Mouse (Mus musculus) cerebellum, postnatal 36 days (tissue): ENCODE data around the gene Dennd1b.

Source experiments
- DNase-seq, 2 experiments: peaks; one replicate each; pipeline ENCODE4 v3.0.0; 2021 to 2022; ENCODE audit warnings: mixed read lengths in 2 of 2

The Dennd1b gene

DNA sequence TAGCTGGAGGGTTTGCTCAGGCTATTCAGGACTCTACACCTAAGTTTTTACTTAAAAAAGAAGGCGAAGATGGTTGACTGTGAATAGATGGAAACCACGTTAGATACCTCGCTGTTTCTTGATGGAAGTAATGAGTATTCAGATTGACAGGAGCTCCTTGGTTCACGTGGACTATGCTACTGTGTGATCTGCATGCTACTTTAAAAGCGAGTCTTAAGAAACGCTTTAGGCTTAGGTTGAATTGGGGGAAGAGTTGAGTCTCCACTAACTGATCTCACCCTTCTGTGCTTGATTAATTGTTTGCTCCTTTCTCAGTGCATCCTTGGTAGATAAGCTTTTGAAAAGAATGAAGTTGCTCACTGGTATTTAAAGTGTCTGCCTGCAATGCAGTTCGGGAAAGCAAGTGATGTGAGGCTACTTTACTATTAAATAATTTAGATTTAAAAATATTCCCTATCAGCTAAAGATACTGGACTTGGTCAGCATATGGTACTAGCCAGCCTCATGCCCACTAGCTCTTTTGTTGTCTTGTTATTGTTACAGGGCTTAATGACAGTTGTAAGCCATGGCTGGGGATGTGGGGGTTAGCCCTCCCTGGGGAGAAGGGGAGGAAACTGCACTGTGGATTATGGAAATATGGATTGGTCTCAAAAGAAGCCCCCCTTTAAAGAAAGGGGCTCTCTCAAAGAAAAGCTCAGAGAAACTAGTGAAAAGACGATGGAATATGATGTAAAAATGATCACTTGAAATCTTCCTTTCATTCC lies 62.8 kb downstream of the Dennd1b start:
- no peak for DNase-seq

DNA sequence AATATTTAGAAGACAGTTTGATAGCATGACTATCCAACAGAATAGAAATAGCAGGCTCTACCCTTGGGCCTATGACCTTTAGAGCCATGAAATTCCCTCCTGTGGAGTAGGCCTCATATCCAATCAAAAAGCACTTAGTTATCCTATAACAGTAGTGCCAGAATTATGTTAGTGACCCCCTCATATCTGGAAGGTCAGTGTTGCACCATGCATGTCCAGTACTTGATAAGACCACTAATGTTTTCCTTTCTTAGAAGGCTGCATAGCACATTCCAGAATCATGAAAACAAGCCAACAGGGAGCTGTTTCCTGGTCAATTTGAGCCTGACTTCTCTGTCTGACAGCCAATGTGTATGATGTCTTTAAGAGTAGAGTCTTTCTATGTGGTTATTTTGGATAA lies 66.3 kb downstream of the Dennd1b start:
- no peak for DNase-seq

DNA sequence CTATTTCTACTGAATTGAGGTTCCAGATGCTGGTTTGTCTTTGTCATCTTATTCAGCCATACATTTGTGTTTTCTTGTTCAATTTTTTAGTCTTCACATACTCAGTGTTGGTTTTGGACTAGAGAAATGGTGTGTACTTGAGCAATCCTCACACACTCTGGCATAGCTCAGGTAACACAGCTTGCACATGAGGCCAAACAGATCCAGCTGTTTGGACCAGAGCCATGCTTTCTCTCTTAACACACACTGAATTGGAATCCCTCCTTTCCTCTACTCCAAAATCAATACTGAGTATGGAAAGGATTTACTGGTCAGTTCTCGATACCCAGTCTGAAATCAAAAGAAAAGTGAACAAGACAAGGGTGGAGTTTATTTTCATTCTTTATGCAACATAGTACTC lies 69.2 kb downstream of the Dennd1b start:
- DNase-seq = no peak

DNA sequence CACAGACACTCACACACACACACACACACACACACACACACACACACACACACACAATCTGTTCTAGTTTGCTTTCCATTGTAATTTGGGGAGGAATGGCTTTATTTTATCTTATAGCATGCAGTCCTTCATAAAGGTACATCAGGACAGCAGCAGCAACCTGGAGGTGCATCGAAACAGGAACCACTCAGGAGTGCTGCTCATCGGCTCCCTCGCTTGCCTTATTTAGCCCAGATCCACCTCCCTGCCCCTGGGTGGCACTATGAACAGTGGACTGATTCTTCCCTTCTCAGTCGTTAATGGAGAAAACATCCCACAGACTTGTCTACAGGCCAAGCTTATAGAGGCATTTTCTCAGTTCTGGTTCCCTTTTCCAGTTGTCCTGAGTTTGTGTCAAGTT lies 71.9 kb downstream of the Dennd1b start:
- DNase-seq = no peak

DNA sequence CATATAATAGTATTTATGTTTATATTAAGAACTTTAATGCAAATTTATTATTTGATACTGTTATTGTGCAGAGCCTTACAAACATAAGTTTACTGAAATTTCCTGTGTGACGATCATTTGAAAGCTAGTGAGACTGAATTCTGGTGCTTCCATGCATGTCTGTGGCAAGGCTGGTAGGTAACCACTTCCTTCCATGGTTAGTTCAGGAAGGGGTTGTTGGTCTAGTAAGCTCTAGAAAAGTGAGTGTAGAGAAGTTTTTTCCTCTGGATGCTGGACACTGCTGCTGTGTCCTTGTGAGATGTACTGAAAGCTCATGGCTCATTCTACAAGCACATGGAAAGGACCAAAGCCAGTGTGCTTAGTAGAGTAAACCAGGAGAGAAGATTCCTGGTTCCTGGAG lies 73.1 kb downstream of the Dennd1b start:
- DNase-seq = no peak

DNA sequence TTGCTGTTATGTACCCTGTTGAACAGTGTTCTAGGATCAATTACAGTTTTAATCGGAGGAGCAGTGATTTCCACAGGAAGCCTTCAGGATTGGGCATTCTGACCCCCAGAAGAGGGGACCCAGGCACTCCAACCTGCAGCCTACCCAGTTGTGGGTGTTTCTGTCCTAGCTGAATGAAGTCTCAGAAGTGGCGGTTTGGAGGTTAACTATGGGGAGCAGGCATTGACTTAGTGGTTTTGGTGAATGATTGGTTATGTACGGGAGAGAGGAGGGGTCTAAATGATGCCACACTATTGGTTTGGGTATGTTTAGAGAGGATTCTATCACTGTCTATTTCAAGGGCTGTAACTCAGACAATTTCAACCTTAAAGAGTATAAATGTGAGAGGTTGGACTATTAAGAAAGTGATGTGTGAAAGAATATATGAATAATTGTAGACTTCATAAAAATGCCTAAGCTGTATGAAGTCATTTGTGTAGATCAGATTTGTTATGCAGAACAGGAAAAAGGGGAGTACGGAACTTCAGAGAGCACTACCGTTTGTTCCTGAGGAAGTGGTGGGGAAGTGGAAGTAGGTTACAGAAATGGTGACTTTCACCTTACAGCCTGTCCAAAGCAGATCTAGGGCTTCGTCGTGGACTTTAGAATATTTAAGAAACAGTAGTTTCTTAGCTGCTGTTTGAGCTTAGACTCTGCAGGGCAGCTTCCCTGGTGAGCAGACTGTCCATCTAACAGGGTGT lies 73.7 kb downstream of the Dennd1b start:
- no peak for DNase-seq

DNA sequence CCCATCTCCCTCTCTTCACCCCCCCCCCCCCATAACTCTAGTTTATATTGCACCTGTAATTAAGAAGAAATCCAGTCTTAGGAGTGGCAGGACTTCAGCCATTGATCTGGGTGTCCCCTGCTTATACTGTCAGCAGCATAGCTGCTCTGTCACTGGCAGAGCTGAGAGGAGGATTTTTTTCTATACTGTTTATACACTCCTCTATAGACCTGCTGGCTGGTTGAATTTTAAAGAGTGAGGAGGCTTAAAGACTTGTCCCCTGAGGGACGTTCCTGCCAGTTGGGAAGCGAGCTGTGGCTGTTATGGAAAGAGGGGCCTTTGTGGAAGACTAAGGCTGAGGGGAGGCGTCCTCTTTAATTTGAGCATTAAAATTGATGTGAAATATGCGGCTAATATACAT lies 74.8 kb downstream of the Dennd1b start:
- DNase-seq = no peak

DNA sequence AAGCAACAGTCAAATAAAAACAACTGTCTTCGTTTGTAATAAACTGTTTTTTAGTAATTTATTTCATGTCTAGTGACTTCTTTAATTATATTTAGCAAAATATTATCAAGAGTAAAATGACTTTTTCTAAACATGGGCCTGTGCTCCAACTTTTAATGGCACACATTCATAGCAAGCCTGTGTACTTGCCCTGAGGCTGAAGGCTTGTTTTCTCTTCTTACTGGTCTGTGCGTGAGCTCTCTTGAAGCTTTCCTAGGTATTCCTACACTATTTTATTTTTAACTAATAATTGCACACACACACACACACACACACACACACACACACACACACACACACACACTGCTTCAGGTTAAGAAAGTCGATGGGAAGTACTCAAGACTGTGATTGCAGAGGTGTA lies 75.4 kb downstream of the Dennd1b start:
- DNase-seq = no peak

DNA sequence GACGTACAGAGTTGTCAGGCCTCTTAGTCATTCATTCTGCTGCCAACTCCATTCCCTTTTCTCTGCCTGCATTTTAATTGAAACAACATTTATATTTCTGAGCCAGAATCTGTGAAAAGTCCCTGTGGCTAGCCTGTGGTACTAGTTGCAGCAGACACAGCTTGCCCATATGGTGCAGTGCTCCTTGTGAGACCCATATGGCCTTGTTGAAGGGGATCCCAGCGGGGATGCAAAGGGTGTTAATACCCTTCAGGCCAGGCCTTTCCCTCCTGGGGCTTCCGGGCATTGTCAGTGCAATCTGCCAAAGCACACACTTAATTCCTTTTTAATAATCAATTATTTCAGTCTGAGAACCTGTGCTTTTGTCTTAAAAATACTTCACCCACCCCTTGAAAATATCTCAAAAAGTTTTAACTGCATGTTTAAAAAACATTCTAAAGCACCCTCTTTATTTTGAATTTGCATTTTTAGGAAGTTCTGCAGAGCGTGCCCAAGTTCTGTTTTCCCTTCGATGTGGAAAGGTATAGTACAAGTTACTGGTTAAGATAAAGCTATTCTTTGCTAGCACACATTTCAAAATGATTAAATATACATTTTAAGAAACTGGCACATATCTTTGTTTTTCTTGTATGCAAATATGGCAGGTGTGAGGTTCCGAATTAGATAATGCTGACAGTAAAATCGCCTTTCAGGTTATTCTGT lies 76.4 kb downstream of the Dennd1b start:
- peak; percentile 50 for DNase-seq

DNA sequence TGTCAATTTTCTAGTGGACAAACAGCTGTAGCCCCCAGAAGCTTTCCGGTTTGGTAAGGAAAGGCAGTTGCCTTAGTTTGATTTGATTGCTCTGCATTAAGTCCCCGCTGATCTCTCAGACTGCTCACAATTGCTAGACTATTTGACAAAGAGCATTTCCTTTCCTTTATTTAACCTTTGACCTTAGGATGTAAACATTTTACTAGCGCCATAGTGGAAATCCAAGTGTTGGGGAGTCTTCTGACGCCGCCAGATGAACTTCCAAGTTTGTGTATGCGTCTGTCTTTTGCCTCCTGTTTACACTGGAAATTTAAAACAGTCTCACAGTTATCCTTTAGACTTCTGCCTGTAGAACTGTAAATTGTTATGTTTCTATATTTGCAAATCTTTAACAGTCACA lies 85.8 kb downstream of the Dennd1b start:
- no peak for DNase-seq

DNA sequence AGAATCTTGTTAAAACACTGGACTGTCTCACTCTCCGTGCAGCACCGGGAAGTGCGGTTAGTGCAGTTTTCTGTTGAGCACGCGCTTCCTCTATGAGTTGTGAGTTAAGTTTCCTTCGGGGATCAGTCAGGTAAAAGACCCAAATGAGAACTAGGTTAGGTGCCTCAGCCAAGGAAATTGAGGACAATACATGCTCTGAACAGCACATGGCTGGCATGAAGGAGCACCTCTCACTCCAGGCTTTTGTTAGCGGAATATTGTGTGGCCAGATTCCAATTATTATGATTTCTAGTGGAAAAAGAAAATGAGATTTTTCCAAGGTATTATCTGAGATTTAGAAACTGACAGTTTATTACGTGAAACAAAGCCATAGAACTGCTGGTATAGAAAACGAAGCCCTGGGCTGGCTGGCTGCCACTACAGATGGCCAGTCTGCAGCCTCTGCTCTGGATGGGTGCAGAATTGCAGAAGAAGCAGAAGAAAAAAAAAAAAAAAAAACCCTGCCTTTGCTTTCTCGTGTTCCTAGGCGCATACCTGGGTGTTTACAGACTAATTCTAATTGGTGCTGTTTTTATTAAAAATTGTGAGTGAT lies 86.7 kb downstream of the Dennd1b start:
- peak; percentile 61 to 66 for DNase-seq

DNA sequence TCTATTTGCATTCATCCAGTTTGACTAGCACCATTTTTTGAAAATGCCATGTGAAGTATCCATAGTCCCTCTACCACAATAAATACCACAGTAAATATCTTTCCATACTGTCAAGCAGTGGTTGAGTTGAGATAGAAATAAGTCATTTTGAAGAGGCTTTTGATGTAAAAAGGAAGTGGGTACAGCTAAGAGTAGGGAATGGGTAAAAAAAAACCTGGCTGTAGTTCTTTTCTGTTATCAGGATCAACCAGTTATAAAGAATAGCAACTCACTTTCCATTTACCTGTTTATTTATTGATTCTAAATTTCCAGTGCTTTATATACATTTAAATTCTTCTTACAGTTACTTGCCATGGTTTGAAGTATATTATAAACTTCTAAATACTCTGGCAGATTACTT lies 89.8 kb downstream of the Dennd1b start:
- no peak for DNase-seq

DNA sequence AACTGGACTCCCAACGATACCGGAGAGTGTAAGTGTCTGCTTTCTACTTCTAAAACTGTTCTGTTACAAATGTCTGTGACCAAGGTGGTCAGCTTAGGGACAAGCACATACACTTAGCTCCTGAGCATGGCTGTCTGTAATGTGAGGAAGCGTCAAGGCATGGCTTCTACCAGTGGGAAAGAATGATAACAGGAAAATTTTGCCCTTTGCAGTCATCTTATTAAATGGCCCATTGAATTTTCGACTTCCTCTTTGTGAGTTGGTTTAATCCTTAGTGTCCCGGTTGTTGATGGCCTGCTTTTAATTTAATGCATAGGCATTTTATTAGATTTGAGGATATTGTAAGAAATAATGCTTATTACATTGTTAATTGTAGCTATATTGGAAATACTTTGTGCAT lies 97.1 kb downstream of the Dennd1b start:
- no peak for DNase-seq

DNA sequence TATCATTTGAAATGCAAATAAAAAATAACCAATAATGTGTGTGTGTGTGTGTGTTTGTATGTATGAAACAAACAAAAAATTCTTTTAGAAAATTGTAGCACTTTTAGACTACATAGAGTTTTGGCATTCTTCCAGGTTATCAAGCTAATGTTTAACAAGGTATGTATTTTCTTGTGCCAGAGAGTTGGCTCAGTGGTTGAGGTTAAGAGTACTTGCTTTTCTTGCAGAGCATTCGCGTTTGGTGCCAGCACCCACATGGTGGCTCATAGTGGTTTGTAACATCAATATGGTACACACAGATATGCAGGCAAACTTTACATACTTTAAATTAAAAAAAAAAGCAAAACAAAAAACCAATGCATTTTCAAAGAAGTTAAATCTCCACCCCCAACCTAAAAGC lies 101.5 kb downstream of the Dennd1b start:
- no peak for DNase-seq

DNA sequence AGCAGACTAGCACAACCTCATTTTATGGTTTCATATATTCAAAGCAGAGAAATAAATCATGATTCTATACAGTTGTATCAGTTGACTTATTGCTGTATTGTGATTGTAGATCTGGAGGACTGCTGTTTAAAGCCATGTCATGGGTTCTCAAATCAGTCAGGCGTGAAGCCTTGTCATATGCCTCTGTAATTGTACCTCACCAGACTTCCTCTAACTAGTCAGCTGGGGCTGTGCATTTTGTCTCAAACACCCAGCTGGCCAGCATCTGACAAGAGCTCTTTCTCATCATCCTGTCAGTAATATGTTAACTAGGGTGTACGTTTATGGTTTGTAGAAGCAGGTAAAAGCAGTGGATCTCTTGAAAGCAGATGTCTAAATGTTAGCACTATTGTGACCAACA lies 104.0 kb downstream of the Dennd1b start:
- no peak for DNase-seq

DNA sequence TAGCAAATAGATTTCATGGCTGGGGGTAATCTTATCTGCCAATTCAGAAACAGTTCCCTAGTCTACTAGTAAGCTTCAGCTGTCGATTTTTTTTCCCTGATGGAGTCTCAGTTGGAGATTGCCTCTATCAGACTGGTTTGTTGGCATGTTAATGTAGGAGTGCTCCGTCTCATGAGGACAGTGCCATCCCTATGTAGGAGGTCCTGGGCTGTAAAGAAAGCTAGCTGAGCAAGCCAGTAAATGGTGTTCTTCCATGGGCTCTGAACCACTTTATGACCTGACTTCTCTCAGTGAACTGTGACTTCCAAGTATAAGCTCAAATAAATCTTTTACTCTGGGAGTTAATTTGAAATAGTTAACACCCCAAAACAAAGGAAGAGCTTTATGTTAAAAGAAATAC lies 107.8 kb downstream of the Dennd1b start:
- no peak for DNase-seq

DNA sequence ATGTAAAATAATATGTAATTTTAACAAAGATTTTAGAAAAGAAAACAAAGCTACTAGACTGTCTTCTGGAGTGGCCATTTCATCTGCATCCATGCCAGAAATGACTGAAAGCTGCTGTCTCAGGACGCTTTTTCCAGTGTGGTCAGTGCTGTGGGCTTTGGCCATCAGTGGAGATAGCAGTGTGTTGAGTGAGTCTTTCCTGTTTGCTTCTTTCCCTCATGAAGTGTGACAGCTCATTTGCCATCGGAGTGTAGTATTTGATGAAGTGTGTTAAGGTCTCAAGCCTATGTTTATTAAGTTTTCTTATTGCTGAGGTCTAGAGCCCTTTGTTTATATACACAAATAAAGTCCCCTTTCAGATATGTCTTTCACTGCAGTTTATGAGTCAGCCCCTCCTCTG lies 112.4 kb downstream of the Dennd1b start:
- DNase-seq = no peak

DNA sequence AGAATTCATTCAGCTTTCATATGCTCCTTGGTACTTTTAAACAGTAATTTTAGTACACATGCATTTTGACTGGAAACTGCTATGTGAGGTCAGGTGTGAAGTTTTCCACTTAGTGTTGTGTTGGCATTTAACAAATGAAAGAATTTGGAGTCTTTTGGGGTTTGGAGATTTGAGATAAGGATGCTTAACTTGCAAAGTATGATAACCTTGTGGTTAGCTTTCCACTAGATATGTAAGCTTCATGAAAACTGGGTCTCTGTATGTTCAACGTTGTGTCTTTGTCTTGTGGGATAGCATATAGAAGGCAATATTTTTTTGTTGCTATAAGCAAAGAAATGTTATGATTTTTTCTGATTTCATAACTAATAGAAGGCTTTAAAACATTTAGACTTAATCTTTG lies 114.8 kb downstream of the Dennd1b start:
- no peak for DNase-seq

DNA sequence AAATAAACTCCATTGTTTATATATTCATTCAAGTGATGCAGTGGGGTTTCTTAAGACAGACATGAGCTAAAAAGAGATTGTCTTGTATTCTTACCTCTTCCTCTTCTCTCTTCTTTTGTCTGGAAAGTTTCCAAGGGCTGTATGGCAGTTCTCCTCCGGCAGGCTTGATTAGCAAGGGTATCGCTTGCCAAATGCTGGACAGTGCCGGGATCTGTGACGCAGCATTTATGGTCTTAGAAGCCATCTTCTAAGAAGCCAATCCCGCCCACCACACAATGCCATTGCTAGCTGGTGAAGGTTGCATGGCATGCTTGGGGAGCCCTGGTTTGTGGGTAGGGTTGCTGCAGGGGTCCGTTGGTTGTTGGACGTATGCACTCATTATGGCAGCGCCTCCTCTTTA lies 115.8 kb downstream of the Dennd1b start:
- DNase-seq = no peak

DNA sequence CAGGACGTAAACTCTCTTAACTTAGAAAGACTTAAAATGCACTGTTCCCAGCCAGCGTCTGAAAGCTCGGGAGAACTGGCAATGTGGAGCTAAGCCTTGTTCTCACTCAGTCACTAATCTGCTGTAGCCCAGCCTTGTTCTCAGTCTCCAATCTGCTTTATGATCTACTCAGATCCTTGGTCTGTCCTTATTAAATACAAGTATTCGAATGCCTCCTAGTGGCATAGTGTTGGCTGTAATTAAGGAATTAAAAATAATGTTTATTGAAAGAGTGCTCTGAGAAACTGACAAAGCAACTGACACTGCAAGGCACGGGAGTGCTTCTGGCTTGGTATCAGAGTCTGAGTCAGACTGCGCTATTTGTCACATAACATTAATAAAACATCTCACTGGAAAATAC lies 116.3 kb downstream of the Dennd1b start:
- DNase-seq = no peak

DNA sequence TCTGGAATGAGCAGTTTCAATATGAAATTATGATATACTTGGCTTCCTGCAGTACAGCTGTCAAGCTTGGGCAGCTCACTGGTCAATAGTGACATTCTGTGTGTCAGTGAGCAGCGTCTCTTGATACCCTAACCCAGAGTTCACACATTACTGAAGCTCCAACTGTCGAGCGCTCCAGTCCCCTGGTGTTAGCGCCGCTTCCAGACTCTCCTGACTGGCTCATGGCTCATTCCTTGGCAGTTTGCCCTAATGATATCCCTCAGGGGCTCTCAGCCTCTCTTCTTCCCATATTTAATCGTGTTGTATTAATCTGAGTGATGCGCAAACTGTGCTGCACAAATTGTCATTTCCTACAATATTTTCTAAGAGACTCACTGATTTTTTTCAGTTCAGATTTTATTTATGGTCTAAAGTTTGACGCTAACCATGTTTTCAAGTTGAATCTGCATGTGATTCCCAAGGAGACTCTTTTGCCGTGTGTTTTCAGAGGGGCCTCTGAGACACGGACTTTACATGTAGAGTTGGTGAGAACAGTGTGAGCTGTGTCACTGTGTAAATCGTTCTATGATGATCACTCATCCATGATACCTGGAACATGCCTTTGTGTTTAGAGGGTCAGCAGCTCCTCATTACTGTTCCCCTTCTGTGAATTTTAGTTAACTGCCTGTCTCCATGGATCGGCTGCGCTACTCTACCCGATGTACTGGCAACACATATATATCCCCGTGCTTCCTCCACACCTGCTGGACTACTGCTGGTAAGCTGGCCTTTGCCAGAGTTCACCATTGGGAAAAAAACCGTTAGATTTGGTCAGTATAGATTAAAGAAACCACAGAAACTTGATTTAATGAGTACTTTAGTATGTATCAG lies 117.5 kb downstream of the Dennd1b start:
- DNase-seq = peak; percentile 7 to 20

DNA sequence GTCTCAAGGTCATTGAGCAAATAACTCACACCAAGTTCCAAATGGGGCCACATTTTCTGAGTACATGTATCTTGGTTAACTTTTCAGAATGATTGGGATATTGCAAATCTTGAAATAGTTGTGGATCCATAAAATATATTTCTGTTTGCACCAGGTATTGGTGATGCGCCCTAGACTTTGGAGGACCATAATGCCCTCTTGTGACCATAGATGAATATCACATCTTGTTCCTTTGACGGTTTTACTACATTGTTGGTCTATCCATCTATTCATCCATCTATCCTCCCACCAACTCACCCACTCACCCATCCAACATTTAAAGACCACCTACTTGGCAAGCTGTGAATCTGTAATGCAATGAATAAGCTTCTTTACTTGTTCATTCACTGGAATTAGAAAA lies 120.1 kb downstream of the Dennd1b start:
- DNase-seq = no peak

DNA sequence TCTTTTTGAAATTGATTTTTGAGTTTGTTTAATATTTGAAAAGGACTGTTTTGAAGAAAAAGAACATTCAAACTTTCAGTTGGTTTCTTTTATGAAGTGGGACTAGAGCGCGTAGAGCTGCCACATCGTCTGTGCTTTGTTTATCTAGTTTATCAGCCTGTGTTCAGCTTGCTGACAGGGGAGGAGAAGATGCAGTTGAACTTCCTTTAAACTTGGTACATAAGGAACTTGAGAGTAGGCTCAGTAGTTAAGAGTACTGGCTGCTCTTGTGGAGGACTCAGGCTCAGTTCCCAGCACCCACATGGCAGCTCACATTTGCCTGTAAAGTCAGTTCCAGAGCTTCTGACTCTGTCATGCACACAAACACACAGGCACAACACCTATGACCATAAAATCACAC lies 124.3 kb downstream of the Dennd1b start:
- DNase-seq = no peak
